Mouse (Mus musculus) embryonic facial prominence, embryonic 15.5 days (tissue): ENCODE measurements around the gene Ndufs7. TPM values are rescaled to one million over a fixed set of nuclear protein-coding genes. Genes with fewer than 3 reads are reported as not detected.
A peak's percentile ranks its signal among the peaks of the same experiment; 100 is the strongest.
"Not testable (repeated sequence)": the region's sequence is repeated elsewhere in the genome, so short reads cannot be mapped to it uniquely, and the experiment has no call there.

ENCODE experiments used
- ATAC-seq: fragments of 200-750 bp; cut with Nextera tagmentation; 2 replicates; pipeline ENCODE4 v1.8.0; 2017; ENCODE audit warnings: low read depth, moderate TSS enrichment; ENCODE audit not compliant: insufficient number of reproducible peaks, low FRiP score, low TSS enrichment
- H3K27ac ChIP-seq: fragments of 300-500 bp; sonication (generic); replicated peaks from 2 replicates; pipeline ENCODE4 v1.5.1; 2015; ENCODE audit warnings: mild to moderate bottlenecking, inconsistent platforms
- H3K27me3 ChIP-seq: fragments of 300-500 bp; sonication (generic); 2 replicates; pipeline ENCODE4 v1.6.1; 2015; ENCODE audit warnings: inconsistent platforms
- H3K36me3 ChIP-seq: fragments of 300-500 bp; sonication (generic); 2 replicates; pipeline ENCODE4 v1.6.1; 2015; ENCODE audit warnings: mild to moderate bottlenecking, inconsistent platforms
- H3K4me1 ChIP-seq: fragments of 300-500 bp; sonication (generic); 2 replicates; pipeline ENCODE4 v1.6.1; 2015; ENCODE audit warnings: inconsistent platforms
- H3K4me2 ChIP-seq: fragments of 300-500 bp; sonication (generic); replicated peaks from 2 replicates; pipeline ENCODE4 v1.6.1; 2015; ENCODE audit warnings: mild to moderate bottlenecking, inconsistent platforms
- H3K4me3 ChIP-seq: fragments of 300-500 bp; sonication (generic); replicated peaks from 2 replicates; pipeline ENCODE4 v1.5.1; 2015; ENCODE audit warnings: mild to moderate bottlenecking, inconsistent platforms
- H3K9ac ChIP-seq: fragments of 300-500 bp; sonication (generic); 2 replicates; pipeline ENCODE4 v1.6.1; 2015; ENCODE audit warnings: inconsistent platforms
- H3K9me3 ChIP-seq: fragments of 300-500 bp; sonication (generic); replicated peaks from 2 replicates; pipeline ENCODE4 v1.6.1; 2016; ENCODE audit warnings: inconsistent platforms
- WGBS: fragments of 180-500 bp; shearing (Covaris S2); methylation state at CpG from one replicate; pipeline ENCODE4 v1.1.7; 2015; 5-methylcytosine and 5-hydroxymethylcytosine counted together
- polyA plus RNA-seq: library from polyadenylated mRNA; unstranded; fragments of >200 nt; fragmentation: Nextera tagmentation; extraction: Ambion mirVana; gene quantifications from 2 replicates; pipeline ENCODE4 v1.2.1, GENCODE M21; 2015

Ndufs7 gene
- polyA plus RNA-seq, 1 experiment from 2014 or later, result 317 TPM

- H3K9me3 ChIP-seq, H3K36me3 ChIP-seq, H3K9ac ChIP-seq, H3K4me3 ChIP-seq, H3K4me2 ChIP-seq, ATAC-seq, H3K27me3 ChIP-seq, H3K27ac ChIP-seq: not testable (repeated sequence)
- WGBS, result 83% methylated on average over 2 of the region's 2 CpGs
- peaks cover 24% of the 10 kb centered on the region for H3K4me1 ChIP-seq
Observed at GRCm38 (mm10) chr10:80223137-80223536, 25.8 kb upstream of the Ndufs7 start.

- ATAC-seq, result no peak
- peaks cover 47% of the 10 kb centered on the region for H3K4me1 ChIP-seq
- H3K4me3 ChIP-seq, result peak overlapping the region; percentile 62
- H3K27me3 ChIP-seq, result no peaks in the 10 kb centered on the region
- no peaks in the 10 kb centered on the region for H3K9me3 ChIP-seq
- peaks cover 19% of the 10 kb centered on the region for H3K36me3 ChIP-seq
- H3K27ac ChIP-seq, result peak overlapping the region; percentile 93
- 0 out of 2 replicates have a peak overlapping the region, but pooled peaks have one; percentile 9 for H3K9ac ChIP-seq
- WGBS, result under 1% methylated on average over 14 of the region's 14 CpGs
- peak overlapping the region; percentile 43 for H3K4me2 ChIP-seq
Observed at GRCm38 (mm10) chr10:80226071-80226415, 22.9 kb upstream of the Ndufs7 start.

- Histone ChIP-seq H3K9me3 (no peaks in the 10 kb centered on the region), H3K4me1 (peaks cover 47% of the 10 kb centered on the region), H3K9ac (peak within 1 kb of the TSS; percentile 82), H3K36me3 (peaks cover 24% of the 10 kb centered on the region), H3K27me3 (no peaks in the 10 kb centered on the region), H3K4me3 (peak within 1 kb of the TSS; percentile 62), H3K4me2 (peak within 1 kb of the TSS; percentile 85), H3K27ac (peak within 1 kb of the TSS; percentile 93)
- ATAC-seq, result peak; percentile 100
- under 1% methylated on average over 71 of the region's 75 CpGs for WGBS
Observed at GRCm38 (mm10) chr10:80226416-80227165, 22.3 kb upstream of the Ndufs7 start, which contains the start of gene Mum1. Gene Mum1 (plus strand): TSS chr10:80226434.

GRCm38 (mm10) chr10:80227166-80227539 lies 21.8 kb upstream of the Ndufs7 start:
- ATAC-seq, result no peak
- no peaks in the 10 kb centered on the region for H3K27me3 ChIP-seq
- WGBS, result 1% methylated on average over 10 of the region's 10 CpGs
- H3K9ac ChIP-seq, result peak overlapping the region; percentile 82
- H3K9me3 ChIP-seq, result no peaks in the 10 kb centered on the region
- peak overlapping the region; percentile 93 for H3K27ac ChIP-seq
- H3K4me1 ChIP-seq, result peaks cover 47% of the 10 kb centered on the region
- peak overlapping the region; percentile 62 for H3K4me3 ChIP-seq
- peaks cover 29% of the 10 kb centered on the region for H3K36me3 ChIP-seq
- peak overlapping the region; percentile 85 for H3K4me2 ChIP-seq

- H3K4me2 ChIP-seq, result peak overlapping the region; percentile 85
- no peaks in the 10 kb centered on the region for H3K27me3 ChIP-seq
- peak overlapping the region; percentile 82 for H3K9ac ChIP-seq
- no peaks in the 10 kb centered on the region for H3K9me3 ChIP-seq
- peak overlapping the region; percentile 62 for H3K4me3 ChIP-seq
- H3K27ac ChIP-seq, result peak overlapping the region; percentile 93
- H3K36me3 ChIP-seq, result peaks cover 39% of the 10 kb centered on the region
- WGBS, result 37% methylated on average over 15 of the region's 15 CpGs
- no peak for ATAC-seq
- H3K4me1 ChIP-seq, result peaks cover 55% of the 10 kb centered on the region
Observed at GRCm38 (mm10) chr10:80227877-80228775, 20.8 kb upstream of the Ndufs7 start.

- Histone ChIP-seq H3K27ac (no peak overlapping the region), H3K27me3 (no peaks in the 10 kb centered on the region), H3K9ac (no peak overlapping the region), H3K4me1 (peaks cover 16% of the 10 kb centered on the region), H3K4me3 (no peak overlapping the region), H3K36me3 (peaks cover 100% of the 10 kb centered on the region), H3K9me3 (no peaks in the 10 kb centered on the region), H3K4me2 (no peak overlapping the region)
- no peak for ATAC-seq
- 96% methylated on average over 13 of the region's 13 CpGs for WGBS
Observed at GRCm38 (mm10) chr10:80236145-80236825, 12.6 kb upstream of the Ndufs7 start.

GRCm38 (mm10) chr10:80237020-80237419 lies 11.9 kb upstream of the Ndufs7 start:
- Histone ChIP-seq H3K36me3 (peaks cover 100% of the 10 kb centered on the region), H3K9me3 (no peaks in the 10 kb centered on the region), H3K4me1 (peaks cover 16% of the 10 kb centered on the region), H3K4me2 (no peak overlapping the region), H3K4me3 (no peak overlapping the region), H3K27me3 (no peaks in the 10 kb centered on the region), H3K9ac (no peak overlapping the region), H3K27ac (no peak overlapping the region)
- 87% methylated on average over 4 of the region's 4 CpGs for WGBS
- ATAC-seq, result no peak

- no peak for ATAC-seq
- Histone ChIP-seq H3K4me1 (peaks cover 7% of the 10 kb centered on the region), H3K9me3 (no peaks in the 10 kb centered on the region), H3K36me3 (peaks cover 100% of the 10 kb centered on the region), H3K27me3 (no peaks in the 10 kb centered on the region), H3K27ac (no peak overlapping the region), H3K4me3 (no peak overlapping the region), H3K9ac (no peak overlapping the region), H3K4me2 (no peak overlapping the region)
- WGBS, result 86% methylated on average over 3 of the region's 3 CpGs
Observed at GRCm38 (mm10) chr10:80238306-80238705, 10.6 kb upstream of the Ndufs7 start.

GRCm38 (mm10) chr10:80239791-80240190 lies 9.1 kb upstream of the Ndufs7 start:
- no peaks in the 10 kb centered on the region for H3K9me3 ChIP-seq
- no peak overlapping the region for H3K27ac ChIP-seq
- no peaks in the 10 kb centered on the region for H3K27me3 ChIP-seq
- no peak overlapping the region for H3K4me3 ChIP-seq
- ATAC-seq, result no peak
- H3K4me1 ChIP-seq, result no peaks in the 10 kb centered on the region
- H3K4me2 ChIP-seq, result no peak overlapping the region
- no peak overlapping the region for H3K9ac ChIP-seq
- WGBS, result 83% methylated on average over 6 of the region's 6 CpGs
- H3K36me3 ChIP-seq, result peaks cover 100% of the 10 kb centered on the region

- ATAC-seq, result no peak
- no peak overlapping the region for H3K9ac ChIP-seq
- WGBS, result 60% methylated on average over 9 of the region's 9 CpGs
- H3K4me3 ChIP-seq, result no peak overlapping the region
- no peak overlapping the region for H3K27ac ChIP-seq
- no peaks in the 10 kb centered on the region for H3K27me3 ChIP-seq
- H3K4me1 ChIP-seq, result peaks cover 10% of the 10 kb centered on the region; the same call in 1 of the 2 replicates
- H3K4me2 ChIP-seq, result no peak overlapping the region
- H3K9me3 ChIP-seq, result no peaks in the 10 kb centered on the region
- peaks cover 77% of the 10 kb centered on the region for H3K36me3 ChIP-seq
Observed at GRCm38 (mm10) chr10:80242088-80242487, 6.8 kb upstream of the Ndufs7 start.

- H3K4me1 ChIP-seq, result peaks cover 10% of the 10 kb centered on the region; the same call in 1 of the 2 replicates
- WGBS, result 84% methylated on average over 3 of the region's 3 CpGs
- ATAC-seq, result no peak
- H3K9me3 ChIP-seq, result no peaks in the 10 kb centered on the region
- peaks cover 72% of the 10 kb centered on the region for H3K36me3 ChIP-seq
- no peak overlapping the region for H3K4me3 ChIP-seq
- H3K9ac ChIP-seq, result no peak overlapping the region
- H3K27ac ChIP-seq, result no peak overlapping the region
- no peaks in the 10 kb centered on the region for H3K27me3 ChIP-seq
- no peak overlapping the region for H3K4me2 ChIP-seq
Observed at GRCm38 (mm10) chr10:80242607-80243006, 6.3 kb upstream of the Ndufs7 start.
